Mouse (Mus musculus) lung, postnatal 36 days (tissue): Measurements from ENCODE around the gene Echs1.

Experiments used
- DNase-seq: peaks from one replicate; pipeline ENCODE4 v3.0.0; 2022; ENCODE audit warnings: mixed read lengths

Echs1 gene

DNA sequence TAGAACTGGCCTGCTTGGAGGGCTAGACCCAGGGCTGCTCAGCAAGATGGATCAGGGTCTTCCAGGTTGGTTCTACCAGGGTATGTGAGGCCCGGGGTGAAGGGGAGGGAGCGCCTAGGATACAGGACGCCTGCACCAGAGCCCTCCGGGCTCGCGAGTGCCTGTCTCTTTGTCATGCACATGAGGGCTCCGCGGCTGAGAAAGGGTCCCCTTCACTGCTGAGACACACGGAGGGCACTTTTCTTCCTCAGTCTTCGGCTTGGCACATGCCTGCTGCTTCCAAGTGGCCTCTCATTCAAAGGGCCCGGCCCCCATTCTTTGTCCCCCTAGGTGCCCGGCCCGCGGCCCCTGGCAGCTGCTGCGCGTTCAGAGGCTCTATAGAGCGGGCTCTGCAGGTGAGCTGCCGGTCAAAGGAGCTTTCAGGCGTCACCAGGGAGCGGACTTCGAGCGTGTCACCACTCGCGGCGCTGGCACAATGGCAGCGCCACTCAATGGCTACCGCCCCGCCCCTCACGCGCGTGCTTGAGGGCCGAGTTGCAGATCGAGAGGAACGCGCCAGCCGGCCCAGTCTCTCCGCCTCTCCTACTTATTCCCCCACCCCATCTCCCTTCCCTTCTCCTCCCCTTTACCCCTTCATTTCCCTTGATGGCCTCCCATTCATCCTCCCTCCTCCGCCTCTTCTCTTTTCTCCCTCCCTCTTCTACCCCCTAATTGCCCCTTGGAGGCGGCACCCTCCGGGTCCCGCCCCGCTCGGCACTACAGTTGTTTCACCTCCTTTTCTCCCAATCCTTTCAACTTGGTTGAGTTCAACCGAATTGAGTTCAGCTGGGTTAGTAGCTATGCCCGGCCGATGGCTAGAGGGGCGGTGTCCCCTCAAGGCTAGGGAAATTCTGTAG is 55.1 kb downstream of the Echs1 start:
- peak; percentile 48 for DNase-seq

- DNase-seq, result no peak
These were observed 56.7 kb downstream of the Echs1 start for GRCm38 (mm10) chr7:140059601-140060000.

DNA sequence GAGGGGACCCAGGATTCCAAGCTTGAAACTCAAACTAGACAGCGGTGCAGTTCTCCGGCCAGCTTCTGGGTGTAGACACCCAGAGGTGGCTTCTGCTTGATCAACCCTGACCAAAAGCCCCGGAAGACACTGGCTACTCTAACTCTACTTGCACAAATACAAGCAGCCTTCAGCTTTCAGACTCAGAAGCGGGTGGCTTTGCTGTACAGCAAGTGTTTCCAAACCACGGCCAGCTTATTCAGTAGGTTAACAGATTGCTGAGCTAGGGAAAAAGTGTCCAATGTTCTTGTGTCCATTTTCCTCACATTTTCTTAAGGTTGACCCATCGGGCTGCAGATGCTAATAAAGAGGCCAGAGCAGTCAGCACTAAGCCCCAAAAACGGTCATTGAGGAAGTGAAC is 57.7 kb downstream of the Echs1 start:
- DNase-seq, result no peak

- DNase-seq, result peak; percentile 8
These were observed 58.6 kb downstream of the Echs1 start for GRCm38 (mm10) chr7:140057413-140058407.
